Mouse (Mus musculus) adrenal gland, adult 18-20 months (tissue): ENCODE results near the gene Ank2. TPM values are rescaled to one million over a fixed set of nuclear protein-coding genes. Genes with fewer than 3 reads are reported as not detected.
"Not testable (repeated sequence)": the region's sequence is repeated elsewhere in the genome, so short reads cannot be mapped to it uniquely, and the experiment has no call there.

Experiments
- DNase-seq, 2 experiments: peaks; one replicate each; pipeline ENCODE4 v3.0.0; 2021 to 2022; ENCODE audit warnings: low spot score in 2 of 2
- total RNA-seq, 2 experiments: library from RNA; stranded (reverse); gene quantifications; 1 replicate in 1 of 2; 2 replicates in 1 of 2; pipeline ENCODE4 v1.2.3; 2021

Gene Ank2
- total RNA-seq, 2 experiments from 2014 or later, result 31.1 to 47.3 TPM

DNA sequence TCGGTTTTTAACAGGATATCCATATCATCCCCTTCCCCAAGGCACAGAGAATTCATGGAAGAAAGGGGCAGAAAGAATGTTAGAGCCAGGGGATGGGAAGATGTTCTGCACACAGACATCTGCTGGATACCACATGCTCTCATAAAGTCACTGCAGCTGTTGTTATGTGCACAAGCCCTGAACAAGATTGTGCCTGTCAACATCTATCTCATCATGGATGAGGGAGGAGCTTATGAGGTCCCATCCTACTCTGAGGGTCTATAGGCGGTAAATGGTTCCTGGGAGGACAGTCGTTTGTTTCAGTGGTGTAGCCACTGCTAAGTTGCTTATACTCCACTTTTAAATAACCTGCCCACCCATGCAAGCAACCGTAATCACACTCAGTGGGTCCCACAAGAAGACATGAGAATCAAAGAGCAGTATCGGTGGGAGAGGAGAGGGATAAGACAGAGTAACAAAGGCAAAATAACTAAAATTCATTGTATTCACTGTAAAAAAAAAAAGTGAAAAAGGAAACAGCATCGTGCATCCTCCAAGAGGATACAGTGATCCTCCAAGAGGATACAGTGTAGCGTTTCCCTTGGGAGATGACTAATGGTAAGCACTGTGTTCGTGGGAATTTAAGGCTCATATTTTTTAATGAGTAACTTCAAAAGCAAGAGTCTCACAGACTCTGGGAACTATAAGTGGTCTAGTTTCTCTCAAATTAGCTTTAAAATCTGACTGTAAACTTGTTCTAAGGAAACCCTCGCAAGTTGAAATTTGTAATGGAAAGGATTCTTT is 136.3 kb downstream of the Ank2 start:
- DNase-seq, result no peak

DNA sequence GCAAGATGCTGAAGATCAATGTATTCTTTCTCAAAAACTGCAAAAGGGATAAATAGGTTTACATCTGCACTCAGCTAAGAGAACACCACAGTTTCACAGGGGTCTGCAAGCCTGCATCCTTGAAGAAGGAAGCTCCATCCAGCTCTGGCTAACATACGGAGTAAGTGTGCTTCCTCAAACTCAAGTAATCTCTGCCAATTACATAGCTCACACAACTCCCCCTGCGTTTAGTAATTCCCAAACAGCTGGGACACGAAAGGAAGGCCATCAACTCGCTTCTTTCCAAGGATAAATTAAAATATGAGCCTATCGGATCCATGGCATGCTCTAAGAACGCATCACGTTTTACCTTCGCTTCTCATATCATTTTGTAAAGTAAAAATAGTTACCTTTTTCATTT is 137.3 kb downstream of the Ank2 start:
- DNase-seq, result no peak

DNA sequence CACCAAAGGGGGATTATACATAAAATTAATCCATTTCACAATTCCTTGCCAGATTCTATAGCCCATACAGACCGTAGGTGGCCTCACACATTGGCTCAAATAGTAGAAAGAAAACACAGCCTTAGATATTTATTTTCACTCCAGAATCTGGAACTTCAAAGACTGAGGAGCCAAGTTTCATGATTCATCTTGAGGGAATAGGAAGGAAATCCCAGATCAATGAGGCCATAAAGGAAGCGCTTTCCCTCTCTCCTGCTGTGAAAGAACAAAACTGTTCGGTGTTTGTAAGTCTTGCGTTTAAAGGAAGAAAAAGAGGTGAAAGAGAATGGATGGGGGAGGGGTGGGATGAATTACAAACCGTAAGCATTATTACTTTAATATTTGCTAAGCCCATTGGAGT is 137.8 kb downstream of the Ank2 start:
- DNase-seq, result no peak

DNA sequence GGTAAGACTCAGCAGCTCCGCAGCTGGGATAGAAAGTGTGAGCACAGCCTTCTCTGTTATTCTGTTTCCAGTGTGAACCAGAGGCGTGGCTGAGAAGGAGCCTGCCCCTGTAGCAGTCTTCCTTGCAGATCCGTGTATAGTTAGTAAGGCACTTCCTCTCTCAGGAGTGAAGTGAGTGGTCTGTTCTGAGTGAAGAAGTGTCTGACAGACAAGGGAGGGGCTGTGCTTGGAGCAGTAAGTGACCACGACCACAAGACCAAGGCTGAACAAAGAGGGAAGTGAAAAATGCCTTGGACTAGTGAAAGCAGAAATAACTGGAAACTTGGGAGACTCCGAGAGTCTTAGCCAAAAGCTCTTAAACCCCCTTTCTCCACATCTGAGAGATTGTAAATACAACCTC is 143.9 kb downstream of the Ank2 start:
- DNase-seq, result no peak

DNA sequence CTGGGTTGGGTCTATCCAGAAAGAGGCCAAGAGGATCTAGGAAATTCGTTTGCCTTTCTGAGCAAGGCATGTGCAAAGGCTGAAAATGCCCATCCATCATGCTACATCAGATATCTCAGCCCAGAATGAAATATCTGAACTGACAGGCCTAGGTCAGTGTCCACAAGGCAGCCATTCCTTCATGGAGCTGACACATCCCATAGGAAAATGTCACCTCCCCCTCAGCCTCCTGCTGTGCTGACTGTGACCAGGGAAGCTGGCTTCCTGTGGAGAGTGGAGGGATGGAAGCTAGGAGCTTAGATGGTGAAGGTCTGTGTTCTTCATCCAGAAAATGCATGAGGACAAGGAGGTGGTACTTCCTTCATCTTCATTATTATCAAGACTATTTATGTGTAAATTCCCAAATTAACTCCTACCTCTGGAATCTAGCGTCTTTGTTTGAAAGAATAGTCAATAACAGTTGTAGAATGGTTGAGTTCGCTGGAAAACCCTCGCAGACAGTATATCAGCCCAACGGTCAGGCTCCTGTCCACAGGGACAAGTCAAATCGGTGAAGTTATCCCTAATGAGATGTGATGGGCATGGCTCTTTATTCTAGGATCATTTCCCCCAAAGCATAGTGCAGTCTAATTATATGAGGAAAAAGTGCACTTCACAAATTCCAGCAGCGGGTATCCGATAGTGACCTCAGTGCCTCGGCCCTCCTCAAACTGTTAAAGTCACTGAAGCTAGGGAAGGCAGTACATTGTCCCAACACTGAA is 148.4 kb downstream of the Ank2 start:
- no peak for DNase-seq

DNA sequence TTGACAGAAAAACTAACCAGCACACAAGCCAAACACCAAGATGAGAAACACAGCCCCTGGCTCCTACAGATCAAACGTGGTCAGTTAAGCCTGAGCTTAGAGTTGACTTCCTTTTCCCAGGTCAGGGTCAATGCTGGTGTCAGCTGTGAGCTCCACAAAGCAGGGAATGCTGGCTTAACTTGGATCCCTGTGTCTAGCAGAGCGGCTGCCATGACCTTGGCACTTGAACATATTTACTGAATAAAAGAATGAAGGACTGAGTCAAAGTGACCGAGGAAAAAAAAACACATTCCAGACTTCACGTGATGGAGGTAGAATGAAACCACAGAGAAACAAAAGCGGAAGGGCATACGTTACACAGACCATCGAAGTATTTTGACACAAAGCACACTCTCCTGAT is 150.2 kb downstream of the Ank2 start:
- DNase-seq, result no peak

DNA sequence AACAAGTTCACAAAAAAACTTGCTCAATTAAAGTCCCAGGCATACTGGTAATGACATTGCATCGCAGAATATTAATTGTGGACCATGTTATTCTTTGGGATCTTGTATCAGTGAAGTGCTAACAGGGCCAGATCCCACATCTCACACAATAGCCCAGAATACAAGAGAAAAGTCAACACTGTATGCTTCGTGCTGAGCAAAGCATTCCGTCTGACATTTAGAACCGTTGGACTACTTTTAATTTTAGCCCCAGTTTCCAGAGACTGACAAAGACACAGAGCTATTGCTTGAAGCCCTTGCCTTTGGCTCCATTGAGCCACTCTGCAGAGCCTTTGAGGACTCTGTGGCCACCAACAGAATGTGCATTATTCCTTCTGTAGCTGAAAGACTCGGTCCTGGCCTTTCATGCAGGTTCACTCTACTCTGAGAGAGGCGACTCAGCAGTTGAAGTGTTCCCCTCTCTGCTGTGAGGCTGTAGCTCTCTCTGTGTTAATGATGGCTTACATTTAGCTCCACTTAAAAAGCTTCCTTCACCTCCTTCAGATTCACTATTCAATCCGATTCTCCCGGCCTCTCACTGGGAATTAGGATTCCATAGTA is 153.2 kb downstream of the Ank2 start:
- DNase-seq, result no peak

DNA sequence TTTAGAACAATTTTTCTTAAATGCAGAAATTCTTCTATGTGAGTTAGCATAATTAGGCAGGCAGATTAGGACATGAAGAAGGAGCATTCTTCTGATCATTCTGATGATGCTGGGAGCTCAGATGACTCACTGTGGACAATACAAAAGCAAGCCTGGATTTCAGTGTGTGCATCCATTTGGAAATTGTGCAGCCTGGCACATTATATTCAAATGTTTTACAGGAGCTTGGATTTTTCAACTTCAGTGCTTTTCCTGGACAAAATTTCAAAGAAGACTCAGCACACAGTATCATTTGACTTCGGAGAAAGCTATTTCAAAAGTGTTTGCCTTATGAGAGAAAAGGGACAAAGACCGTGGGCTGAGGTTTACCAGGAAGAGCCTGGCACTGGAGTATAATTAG is 157.8 kb downstream of the Ank2 start:
- no peak for DNase-seq

DNA sequence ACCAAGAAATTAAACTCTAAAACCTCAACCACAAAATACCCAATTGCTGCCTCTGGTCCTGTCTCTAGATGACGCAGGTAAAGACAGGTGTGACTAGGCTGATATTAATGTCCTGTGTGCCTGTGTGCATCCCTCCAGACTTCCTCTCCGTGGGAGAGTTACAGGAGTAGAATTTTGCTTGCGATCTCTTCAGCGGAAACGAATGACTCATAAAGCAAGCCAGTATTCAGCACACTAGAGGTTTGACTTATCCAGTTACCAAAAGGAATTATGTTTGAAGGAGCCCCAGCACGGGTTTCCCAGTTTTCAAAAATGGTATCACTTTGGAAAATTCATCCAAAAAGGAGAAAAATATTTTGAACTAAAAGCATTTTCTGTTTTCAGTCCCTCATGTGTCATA is 164.3 kb downstream of the Ank2 start:
- DNase-seq, result no peak

DNA sequence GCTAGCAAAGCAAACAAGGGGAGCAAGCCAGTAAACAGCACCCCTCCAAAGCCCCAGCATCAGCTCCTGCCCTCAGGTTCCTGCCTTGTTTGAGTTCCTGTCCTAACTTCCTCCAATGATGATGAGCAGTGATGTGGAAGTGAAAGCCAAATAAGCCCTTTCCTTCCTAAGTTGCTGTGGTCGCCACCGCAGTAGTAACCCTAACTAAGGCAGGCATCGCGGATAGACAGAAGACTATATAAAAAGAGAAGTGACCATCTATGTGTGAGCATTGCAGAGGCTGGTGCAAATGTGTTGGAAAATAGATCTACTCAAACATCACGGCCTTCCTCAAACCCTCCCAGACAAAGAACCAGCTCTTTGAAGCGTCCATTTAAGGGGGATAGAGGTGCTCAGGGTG is 167.6 kb downstream of the Ank2 start:
- no peak for DNase-seq

DNA sequence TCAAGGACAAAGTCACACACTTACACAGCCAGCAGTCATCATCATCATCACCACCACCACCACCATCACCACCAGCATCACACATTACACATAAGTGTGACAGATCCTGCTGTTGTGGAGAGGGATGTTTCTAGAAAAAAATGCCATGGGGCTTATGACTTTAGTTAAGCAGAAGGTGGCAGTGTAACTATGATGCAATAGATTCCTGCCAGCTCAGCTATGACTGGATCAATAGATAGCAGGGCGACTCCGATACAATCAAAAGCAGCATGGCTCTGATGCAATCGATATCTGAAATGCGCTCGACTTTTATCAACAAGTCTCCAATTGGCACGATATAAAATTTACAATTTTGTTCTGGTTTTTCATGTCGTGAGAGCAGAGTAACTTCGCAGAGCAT is 172.8 kb downstream of the Ank2 start:
- no peak for DNase-seq

DNA sequence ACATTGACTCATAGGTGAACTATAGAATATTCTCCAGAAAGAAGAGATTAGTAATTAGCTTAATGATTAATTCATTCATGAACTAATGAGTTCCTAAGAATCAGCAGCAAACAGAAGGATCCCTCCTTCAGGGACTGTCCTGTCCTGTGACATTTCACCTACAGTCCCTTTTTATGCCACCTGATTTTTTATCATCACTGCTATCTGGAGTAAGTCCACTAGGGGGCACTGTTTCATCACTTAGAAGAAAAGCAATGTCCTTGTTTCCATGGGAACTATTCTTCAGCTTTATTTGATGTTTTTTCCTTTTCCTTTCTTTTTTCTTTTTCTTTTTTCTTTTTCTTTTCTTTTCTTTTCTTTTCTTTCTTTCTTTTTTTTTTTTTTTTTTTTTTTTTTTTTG is 176.3 kb downstream of the Ank2 start:
- DNase-seq, result peak in 1 of 2 experiments; percentile 36

DNA sequence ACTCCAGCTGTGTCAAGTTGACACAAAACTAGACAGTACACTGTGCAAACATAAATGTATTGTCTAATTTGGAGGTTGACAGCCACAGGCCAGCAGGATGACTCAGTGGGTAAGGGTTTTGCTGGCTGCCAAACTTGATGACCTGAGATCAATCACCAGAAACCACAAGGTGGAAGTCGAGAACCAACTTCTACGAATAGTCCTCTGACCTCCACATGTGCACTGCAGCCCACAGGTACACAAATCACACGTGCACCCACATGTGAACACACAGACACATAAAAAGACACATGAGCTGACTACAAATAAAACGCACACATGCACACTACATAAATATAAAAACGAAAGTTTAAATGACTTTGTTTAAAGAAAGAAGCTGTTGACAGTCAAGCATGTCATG is 177.5 kb downstream of the Ank2 start:
- no peak for DNase-seq

DNA sequence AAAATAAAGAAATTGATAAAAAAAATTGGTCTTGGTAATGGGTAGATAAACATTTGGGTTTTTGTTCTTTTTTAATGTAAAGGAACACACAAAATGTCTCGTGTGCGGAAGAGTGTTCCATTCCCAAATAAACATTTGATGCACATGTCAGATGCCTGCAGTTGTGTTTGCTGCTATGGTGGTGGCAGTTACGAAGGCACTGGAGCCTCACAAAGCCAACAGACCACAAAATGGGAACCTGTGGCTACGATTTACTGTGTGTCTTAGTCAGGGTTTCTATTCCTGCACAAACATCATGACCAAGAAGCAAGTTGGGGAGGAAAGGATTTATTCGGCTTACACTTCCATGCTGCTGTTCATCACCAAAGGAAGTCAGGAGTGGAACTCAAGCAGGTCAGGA is 178.1 kb downstream of the Ank2 start:
- DNase-seq, result not testable (repeated sequence)

DNA sequence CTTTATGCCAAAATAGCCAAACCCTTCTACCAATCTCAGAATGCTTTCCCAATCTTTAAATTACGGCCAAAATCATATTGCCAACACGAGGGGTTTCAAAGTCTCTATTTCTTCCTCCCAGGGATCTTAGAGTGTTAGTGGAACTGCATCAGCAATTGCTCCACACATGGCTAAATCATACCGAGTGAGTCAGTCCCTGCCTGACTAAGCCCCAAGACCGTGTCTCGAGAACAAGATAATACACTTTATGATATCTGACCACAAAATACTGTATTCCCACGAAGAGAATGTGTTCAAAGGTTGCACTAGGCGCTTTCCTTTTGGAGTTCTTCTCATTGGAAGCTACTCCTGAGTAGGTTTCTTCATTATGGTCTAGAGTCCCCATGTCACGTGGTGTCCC is 178.8 kb downstream of the Ank2 start:
- DNase-seq, result no peak

DNA sequence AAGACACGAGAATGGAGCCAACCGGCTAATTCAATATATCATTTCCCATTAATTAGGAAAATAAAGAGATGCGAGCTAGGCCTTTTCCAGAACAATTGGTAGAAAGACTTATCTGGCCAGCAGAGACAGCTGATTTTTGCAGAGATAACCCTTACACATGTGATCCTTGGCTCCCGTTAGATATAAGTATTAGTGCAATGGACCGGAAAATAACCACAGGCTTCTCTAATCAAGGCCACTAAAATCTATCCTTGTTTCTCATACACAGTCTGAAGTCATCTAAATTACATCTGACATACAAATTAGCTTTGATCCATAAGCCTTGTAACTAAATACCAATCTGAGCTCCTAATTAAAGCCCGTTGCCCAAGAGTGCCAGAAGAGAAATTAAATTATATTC is 181.5 kb downstream of the Ank2 start:
- DNase-seq, result no peak

DNA sequence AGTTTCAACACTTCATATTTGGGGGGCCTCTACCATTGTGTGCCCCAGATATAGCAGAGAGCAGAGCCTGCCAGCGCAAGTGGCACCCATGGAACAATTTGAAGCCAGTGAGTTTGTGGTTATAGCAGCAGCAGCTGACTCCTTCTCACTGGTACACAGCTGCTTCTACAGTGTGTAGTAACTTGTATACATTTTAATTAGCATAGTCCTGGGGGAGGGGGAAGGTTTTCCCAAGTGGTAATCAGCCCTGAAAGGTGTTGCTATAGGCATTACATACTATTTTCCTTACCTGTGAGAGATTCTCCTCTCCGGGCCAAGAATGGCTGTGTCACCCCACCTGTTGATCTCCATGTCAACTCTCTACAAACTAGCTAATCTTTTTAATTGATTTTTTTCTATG is 182.4 kb downstream of the Ank2 start:
- DNase-seq, result no peak

DNA sequence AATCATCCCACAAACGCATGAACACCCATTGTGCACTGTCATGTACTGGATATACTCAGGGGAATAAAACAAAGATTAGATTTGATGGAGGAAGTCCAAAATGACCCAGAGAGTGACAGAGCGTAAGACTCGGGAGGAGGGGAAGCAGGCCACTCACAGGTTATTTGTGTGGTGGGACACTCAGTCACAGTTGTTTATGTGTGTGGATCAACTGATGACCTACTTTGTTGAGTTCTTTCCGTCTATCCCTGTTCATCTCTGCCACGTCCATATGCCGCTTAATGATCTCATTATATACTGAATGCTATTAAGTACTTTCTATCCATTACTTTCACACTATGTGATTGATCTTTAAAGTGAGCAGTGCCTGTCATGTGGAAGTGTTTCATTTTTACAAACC is 187.6 kb downstream of the Ank2 start:
- DNase-seq, result no peak

DNA sequence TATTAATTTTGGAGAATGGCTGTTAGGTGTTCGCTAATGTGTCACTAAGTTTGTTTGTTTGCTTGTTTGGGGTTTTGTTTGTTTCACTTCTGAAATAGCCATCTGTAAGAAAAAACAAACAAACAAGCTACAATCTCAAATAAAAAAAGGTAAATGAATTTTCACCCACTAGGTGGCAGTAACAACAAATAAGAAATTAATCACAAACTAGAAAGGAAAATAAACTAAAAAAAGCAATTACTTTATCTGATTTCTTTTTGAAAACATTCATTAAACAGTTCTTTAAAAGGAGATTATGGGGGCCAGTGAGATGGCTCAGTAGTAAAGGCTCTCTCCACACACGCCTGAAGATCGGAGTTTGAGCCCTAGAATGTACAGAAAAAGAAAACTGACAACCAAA is 189.1 kb downstream of the Ank2 start:
- no peak for DNase-seq

DNA sequence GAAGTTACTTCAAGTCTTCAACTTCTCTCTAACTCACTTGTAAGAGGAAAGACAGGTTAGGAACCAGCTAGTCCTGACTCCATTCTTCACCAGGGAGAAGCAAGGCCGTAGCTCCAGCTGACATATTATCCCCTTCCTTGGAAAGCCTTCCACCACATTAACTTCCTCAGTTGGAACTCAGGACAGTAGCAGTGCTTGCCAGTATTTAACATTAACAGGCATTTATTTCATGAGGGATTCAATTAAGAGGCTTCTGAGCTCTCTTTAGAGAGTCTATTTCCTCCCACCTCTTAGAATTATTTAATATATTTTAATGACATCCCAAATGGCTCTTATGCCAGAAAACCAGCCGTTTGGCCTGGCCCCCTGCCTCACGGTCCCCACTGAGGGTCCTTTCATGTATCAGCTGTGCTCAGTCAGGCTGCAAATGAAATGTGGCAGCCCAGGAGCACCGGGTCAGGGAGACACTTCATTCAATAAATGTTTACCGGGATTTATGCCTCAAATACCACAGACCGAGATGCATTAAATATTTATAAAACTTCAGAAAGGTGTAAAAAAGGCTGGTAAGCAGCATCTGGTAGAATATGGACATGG is 195.1 kb downstream of the Ank2 start:
- no peak for DNase-seq

DNA sequence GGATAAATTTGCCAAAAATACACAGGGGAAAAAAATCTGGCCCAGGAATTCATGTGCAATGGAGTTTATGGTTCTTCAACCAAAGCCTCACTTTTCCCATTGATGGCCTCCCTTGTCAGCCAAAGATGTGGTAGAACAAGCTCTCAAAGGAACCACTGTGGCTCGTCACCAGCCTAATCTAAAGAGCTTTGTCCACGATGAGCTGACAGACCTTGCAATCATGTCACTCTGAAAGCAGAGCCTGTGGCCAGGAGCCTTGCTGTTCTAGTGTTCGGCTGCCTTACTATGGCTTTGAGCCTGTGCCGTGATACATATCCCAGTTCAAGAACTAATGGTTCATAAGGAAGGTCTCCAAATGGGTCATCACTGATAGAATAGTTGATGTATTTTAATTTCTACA is 196.1 kb downstream of the Ank2 start:
- no peak for DNase-seq

DNA sequence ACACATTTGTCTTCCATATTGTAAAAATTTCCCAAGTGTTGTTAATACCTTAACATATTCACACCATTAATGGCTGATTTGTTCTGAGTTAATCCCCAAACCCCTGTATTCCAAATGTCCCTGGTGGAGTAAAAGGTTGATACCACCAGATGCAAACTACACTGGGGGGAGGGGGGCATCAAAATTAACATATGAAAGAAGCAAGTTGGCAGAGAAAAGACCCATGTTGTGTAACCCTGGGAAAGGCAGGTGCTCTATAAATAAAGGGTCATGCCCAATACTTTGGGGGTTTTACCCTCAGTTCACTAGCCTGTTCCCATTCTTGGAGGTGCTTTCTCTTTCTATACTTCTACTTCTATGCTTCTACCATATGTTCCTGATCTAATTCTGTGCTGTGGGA is 198.4 kb downstream of the Ank2 start:
- DNase-seq, result no peak
